Mouse (Mus musculus) intestine, postnatal 0 days (tissue): ENCODE data around the gene Rps6kl1. TPM values are rescaled to one million over a fixed set of nuclear protein-coding genes. Genes with fewer than 3 reads are reported as not detected.

Experiments used
- ATAC-seq: fragments of 200-750 bp; cut with Nextera tagmentation; 2 replicates; pipeline ENCODE4 v1.8.0; 2017; ENCODE audit warnings: mild to moderate bottlenecking, moderate TSS enrichment, moderate library complexity
- H3K27ac ChIP-seq: fragments of 300-500 bp; sonication (generic); 2 replicates; pipeline ENCODE4 v1.5.1; 2014; ENCODE audit warnings: mild to moderate bottlenecking, low read depth, low read length, moderate library complexity
- H3K27me3 ChIP-seq: fragments of 300-500 bp; sonication (generic); replicated peaks from 2 replicates; pipeline ENCODE4 v1.6.1; 2014; ENCODE audit warnings: low read length, mixed read lengths; ENCODE audit not compliant: control insufficient read depth, insufficient read depth
- H3K36me3 ChIP-seq: fragments of 300-500 bp; sonication (generic); 2 replicates; pipeline ENCODE4 v1.6.1; 2014; ENCODE audit warnings: mild to moderate bottlenecking, moderate library complexity; ENCODE audit not compliant: control insufficient read depth, insufficient read depth
- H3K4me1 ChIP-seq: fragments of 300-500 bp; sonication (generic); replicated peaks from 2 replicates; pipeline ENCODE4 v1.6.1; 2014; ENCODE audit warnings: antibody characterized with exemption, low read length, mixed read lengths; ENCODE audit not compliant: control insufficient read depth, insufficient read depth
- H3K4me2 ChIP-seq: fragments of 300-500 bp; sonication (generic); replicated peaks from 2 replicates; pipeline ENCODE4 v1.6.1; 2014; ENCODE audit warnings: low read depth, mild to moderate bottlenecking, moderate library complexity
- H3K4me3 ChIP-seq: fragments of 300-500 bp; sonication (generic); 2 replicates; pipeline ENCODE4 v1.5.1; 2014; ENCODE audit warnings: low read depth, low read length
- H3K9ac ChIP-seq: fragments of 300-500 bp; sonication (generic); 2 replicates; pipeline ENCODE4 v1.6.1; 2014; ENCODE audit warnings: mild to moderate bottlenecking, low read depth, low read length
- H3K9me3 ChIP-seq: fragments of 300-500 bp; sonication (generic); 2 replicates; pipeline ENCODE4 v1.6.1; 2016; ENCODE audit warnings: mixed run types; ENCODE audit not compliant: control insufficient read depth
- CTCF ChIP-seq: sonication (generic); IDR thresholded peaks from 2 replicates; pipeline ENCODE4 v1.5.1; 2016; ENCODE audit warnings: low read depth, mild to moderate bottlenecking, control low read depth, antibody characterized with exemption, moderate library complexity
- WGBS: fragments of 180-500 bp; shearing (Covaris S2); extraction: QIAGEN DNeasy Blood & Tissue Kit; methylation state at CpG from one replicate; pipeline ENCODE4 v1.1.7; 2014; 5-methylcytosine and 5-hydroxymethylcytosine counted together
- polyA plus RNA-seq: library from polyadenylated mRNA; unstranded; fragments of >200 nt; fragmentation: Nextera tagmentation; extraction: Ambion mirVana; gene quantifications from 2 replicates; pipeline ENCODE4 v1.2.1, GENCODE M21; 2015

Gene Rps6kl1
- polyA plus RNA-seq, 1 experiment from 2014 or later, result 1.3 TPM

- 63% methylated on average over 8 of the region's 8 CpGs for WGBS
- 0 out of 2 replicates have a peak, but pooled peaks cover 3% of the 10 kb centered on the region for H3K4me1 ChIP-seq
- H3K4me3 ChIP-seq, result no peak overlapping the region
- peaks cover 65% of the 10 kb centered on the region for H3K36me3 ChIP-seq
- no peak for TF ChIP-seq CTCF
- H3K9ac ChIP-seq, result no peak overlapping the region
- H3K27ac ChIP-seq, result peak overlapping the region; percentile 28; the same call in 1 of the 2 replicates
- no peak overlapping the region for H3K4me2 ChIP-seq
- ATAC-seq, result peak; percentile 84
- no peaks in the 10 kb centered on the region for H3K9me3 ChIP-seq
- H3K27me3 ChIP-seq, result no peaks in the 10 kb centered on the region
Measured at GRCm38 (mm10) chr12:85126986-85127603, 24.0 kb downstream of the Rps6kl1 start.

DNA sequence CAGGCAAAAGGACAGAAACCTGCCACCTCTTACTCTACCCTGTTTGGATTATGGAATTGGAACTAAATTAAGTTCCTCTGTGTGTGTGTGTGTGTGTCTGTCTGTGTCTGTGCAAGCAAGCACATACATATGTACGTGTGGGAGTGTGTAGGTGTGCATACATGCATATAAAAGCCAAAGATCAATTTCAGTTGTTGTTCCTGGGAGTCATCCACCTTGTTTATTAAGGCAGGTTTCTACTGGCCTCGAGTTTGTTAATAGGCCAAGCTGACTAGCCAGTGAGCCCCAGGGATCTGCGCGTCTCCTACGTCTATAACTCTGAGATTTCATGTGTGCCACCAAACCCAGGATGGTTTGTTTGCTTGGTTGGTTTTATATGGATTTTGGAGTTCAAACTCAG, 26.3 kb downstream of the Rps6kl1 start:
- no peak for ATAC-seq
- H3K9me3 ChIP-seq, result no peaks in the 10 kb centered on the region
- H3K27me3 ChIP-seq, result no peaks in the 10 kb centered on the region
- no peak overlapping the region for H3K4me2 ChIP-seq
- WGBS, result 96% methylated on average over 5 of the region's 5 CpGs
- no peak overlapping the region for H3K27ac ChIP-seq
- no peak overlapping the region for H3K4me3 ChIP-seq
- H3K36me3 ChIP-seq, result peaks cover 58% of the 10 kb centered on the region
- H3K9ac ChIP-seq, result no peak overlapping the region
- TF ChIP-seq CTCF, result no peak
- 0 out of 2 replicates have a peak, but pooled peaks cover 3% of the 10 kb centered on the region for H3K4me1 ChIP-seq

DNA sequence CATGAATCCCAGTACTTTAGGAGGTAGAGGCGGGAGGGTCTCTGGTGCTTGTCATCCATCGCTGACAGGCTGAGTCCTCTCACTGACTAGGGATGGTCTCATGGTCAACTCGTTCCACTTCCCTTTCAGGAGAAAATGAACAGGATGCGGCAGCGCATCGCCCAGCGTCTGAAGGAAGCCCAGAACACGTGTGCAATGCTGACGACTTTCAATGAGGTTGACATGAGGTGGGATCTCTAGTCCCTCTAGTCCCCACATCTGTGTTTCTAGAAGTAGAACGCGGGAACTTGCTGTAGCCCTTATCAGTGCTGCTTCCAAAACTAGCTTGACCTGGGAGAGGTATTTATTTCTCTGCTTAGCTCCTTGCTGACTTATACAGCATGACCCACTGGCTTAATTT, 27.4 kb downstream of the Rps6kl1 start:
- H3K4me1 ChIP-seq, result 0 out of 2 replicates have a peak, but pooled peaks cover 3% of the 10 kb centered on the region
- ATAC-seq, result no peak
- H3K4me3 ChIP-seq, result no peak overlapping the region
- no peaks in the 10 kb centered on the region for H3K9me3 ChIP-seq
- H3K36me3 ChIP-seq, result peaks cover 61% of the 10 kb centered on the region
- H3K27me3 ChIP-seq, result no peaks in the 10 kb centered on the region
- H3K27ac ChIP-seq, result no peak overlapping the region
- H3K9ac ChIP-seq, result no peak overlapping the region
- TF ChIP-seq CTCF, result no peak
- H3K4me2 ChIP-seq, result no peak overlapping the region
- WGBS, result 89% methylated on average over 11 of the region's 11 CpGs

DNA sequence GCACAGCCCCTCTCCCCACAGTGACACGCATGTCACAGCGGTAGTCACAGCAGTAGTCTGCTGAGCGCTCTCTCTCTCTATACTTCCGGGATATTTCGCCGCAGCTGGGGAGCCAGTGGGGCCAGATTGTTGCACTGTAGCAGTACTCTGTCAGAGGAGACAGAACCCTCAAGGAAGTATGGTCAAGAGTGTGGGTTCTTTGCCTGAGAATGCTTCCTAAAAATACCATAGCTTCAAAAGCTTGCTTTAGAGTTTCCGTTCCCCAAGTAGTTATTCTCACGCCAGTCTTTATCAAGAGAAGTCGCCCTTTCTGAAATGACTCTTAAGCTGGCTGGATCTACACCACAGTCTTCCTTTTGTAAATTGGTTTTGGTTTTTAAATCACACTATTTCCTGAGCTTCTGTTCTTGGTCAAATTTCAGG, 27.9 kb downstream of the Rps6kl1 start:
- TF ChIP-seq CTCF, result no peak
- no peak overlapping the region for H3K4me3 ChIP-seq
- H3K27ac ChIP-seq, result no peak overlapping the region
- peaks cover 61% of the 10 kb centered on the region for H3K36me3 ChIP-seq
- H3K4me1 ChIP-seq, result 0 out of 2 replicates have a peak, but pooled peaks cover 3% of the 10 kb centered on the region
- WGBS, result 94% methylated on average over 9 of the region's 9 CpGs
- H3K9ac ChIP-seq, result no peak overlapping the region
- no peaks in the 10 kb centered on the region for H3K27me3 ChIP-seq
- ATAC-seq, result no peak
- no peaks in the 10 kb centered on the region for H3K9me3 ChIP-seq
- no peak overlapping the region for H3K4me2 ChIP-seq

GRCm38 (mm10) chr12:85121806-85122459, 29.1 kb downstream of the Rps6kl1 start:
- 89% methylated on average over 9 of the region's 9 CpGs for WGBS
- 0 out of 2 replicates have a peak, but pooled peaks cover 3% of the 10 kb centered on the region for H3K4me1 ChIP-seq
- H3K36me3 ChIP-seq, result peaks cover 67% of the 10 kb centered on the region
- H3K4me2 ChIP-seq, result no peak overlapping the region
- no peaks in the 10 kb centered on the region for H3K9me3 ChIP-seq
- H3K27ac ChIP-seq, result no peak overlapping the region
- H3K4me3 ChIP-seq, result no peak overlapping the region
- no peak for ATAC-seq
- H3K9ac ChIP-seq, result no peak overlapping the region
- H3K27me3 ChIP-seq, result no peaks in the 10 kb centered on the region
- no peak for TF ChIP-seq CTCF

GRCm38 (mm10) chr12:85115678-85116077, 35.4 kb downstream of the Rps6kl1 start:
- Histone ChIP-seq H3K4me2 (no peak overlapping the region), H3K9me3 (no peaks in the 10 kb centered on the region), H3K27me3 (no peaks in the 10 kb centered on the region), H3K27ac (no peak overlapping the region), H3K9ac (no peak overlapping the region), H3K4me3 (no peak overlapping the region), H3K36me3 (peaks cover 41% of the 10 kb centered on the region), H3K4me1 (peaks cover 4% of the 10 kb centered on the region)
- WGBS, result 71% methylated on average over 7 of the region's 7 CpGs
- no peak for ATAC-seq
- TF ChIP-seq CTCF, result no peak
